Mouse (Mus musculus): ENCODE data around the gene Fanca. TPM values are rescaled to one million over a fixed set of nuclear protein-coding genes. Genes with fewer than 3 reads are reported as not detected.

Fanca gene
- polyA plus RNA-seq, 1 experiment from 2014 or later, result 5.4 TPM

DNA sequence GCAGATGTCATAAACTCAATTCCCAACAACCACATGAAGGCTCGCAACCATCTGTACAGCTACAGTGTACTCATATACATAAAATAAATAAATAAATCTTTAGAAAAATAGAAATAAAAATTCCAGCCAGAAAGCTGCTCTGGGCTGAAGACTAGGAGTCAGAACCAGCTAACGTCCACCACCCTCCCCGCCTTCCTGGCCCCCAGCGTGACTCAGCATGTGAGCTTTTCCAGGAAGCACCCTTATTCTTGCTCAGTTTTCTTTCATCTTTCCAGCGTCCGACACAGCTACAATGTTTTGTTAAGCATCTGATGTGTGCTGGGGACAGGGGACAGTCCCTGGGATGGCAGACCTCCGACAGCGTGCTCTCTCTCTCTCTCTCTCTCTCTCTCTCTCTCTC is 26.8 kb upstream of the Fanca start:
- H3K4me1 ChIP-seq (ENCODE audit: control insufficient read depth, insufficient read depth, low read length), result no peaks in the 10 kb centered on the region
- peaks cover 7% of the 10 kb centered on the region; the same call in 1 of the 2 replicates for H3K36me3 ChIP-seq (ENCODE audit: control insufficient read depth, insufficient read depth, low read length)
- no peak overlapping the region for H3K4me3 ChIP-seq (ENCODE audit: low read depth, low read length)
- ATAC-seq, result no peak
- H3K27me3 ChIP-seq (ENCODE audit: control insufficient read depth, insufficient read depth, low read depth, low read length), result no peaks in the 10 kb centered on the region
- no peak overlapping the region for H3K27ac ChIP-seq (ENCODE audit: low read length)
- WGBS, result 87% methylated on average over 8 of the region's 8 CpGs
- no peak overlapping the region for H3K9ac ChIP-seq (ENCODE audit: low read depth, low read length)
- H3K9me3 ChIP-seq (replicated peaks; ENCODE audit: control insufficient read depth, low read length, poor library complexity, severe bottlenecking), result no peaks in the 10 kb centered on the region
- no peak overlapping the region for H3K4me2 ChIP-seq (ENCODE audit: low read length)

DNA sequence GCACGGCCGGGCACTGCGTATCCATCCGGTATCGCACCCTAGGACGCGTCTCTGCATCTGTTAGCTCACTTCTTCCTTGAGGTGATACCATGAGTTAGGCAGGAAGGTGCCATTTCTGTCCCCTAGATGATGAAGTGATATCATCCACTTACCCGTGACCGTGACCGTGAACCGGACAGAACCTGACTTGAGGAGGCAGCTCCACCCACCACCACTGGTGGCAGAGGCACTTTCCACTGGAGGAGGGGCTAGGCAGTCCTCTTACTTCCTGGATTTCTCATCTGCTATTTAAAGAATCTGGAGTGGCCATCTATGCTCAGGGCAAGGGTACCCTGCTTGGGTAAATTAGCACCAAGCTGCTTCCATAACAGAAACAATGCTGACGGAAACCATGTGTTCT is 25.0 kb upstream of the Fanca start:
- Histone ChIP-seq H3K4me1 (ENCODE audit: control insufficient read depth, insufficient read depth, low read length) (no peaks in the 10 kb centered on the region), H3K9ac (ENCODE audit: low read depth, low read length) (no peak overlapping the region)

DNA sequence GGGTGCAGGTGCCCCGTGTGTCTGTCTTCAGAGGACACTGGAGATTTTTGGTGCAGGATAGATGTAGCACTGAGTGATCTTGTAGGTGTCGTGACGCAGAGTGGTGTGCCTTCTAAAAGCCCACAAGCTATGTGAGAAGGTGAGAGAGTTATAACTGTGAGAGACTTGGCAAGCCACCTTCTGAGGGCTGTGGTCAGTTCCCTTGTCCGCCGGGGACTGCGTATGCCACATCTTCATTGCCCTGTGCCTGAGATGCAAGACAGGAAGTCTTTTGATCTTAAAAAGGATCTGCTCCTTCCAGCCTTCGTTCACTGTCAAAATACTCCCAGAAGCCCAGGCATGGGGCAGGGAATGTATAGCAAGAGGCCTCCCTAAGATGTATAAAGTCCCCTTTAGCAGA is 24.5 kb upstream of the Fanca start:
- Histone ChIP-seq H3K9ac (ENCODE audit: low read depth, low read length) (no peak overlapping the region), H3K4me2 (ENCODE audit: low read length) (no peak overlapping the region), H3K4me1 (ENCODE audit: control insufficient read depth, insufficient read depth, low read length) (no peaks in the 10 kb centered on the region), H3K36me3 (ENCODE audit: control insufficient read depth, insufficient read depth, low read length) (peaks cover 5% of the 10 kb centered on the region; the same call in 1 of the 2 replicates), H3K9me3 (replicated peaks; ENCODE audit: control insufficient read depth, low read length, poor library complexity, severe bottlenecking) (no peaks in the 10 kb centered on the region), H3K27me3 (ENCODE audit: control insufficient read depth, insufficient read depth, low read depth, low read length) (no peaks in the 10 kb centered on the region), H3K4me3 (ENCODE audit: low read depth, low read length) (no peak overlapping the region), H3K27ac (ENCODE audit: low read length) (no peak overlapping the region)
- no peak for ATAC-seq
- WGBS, result 82% methylated on average over 7 of the region's 7 CpGs

More for the DNA sequence above, 25.0 kb upstream of the Fanca start:
- Histone ChIP-seq H3K27me3 (ENCODE audit: control insufficient read depth, insufficient read depth, low read depth, low read length) (no peaks in the 10 kb centered on the region), H3K4me3 (ENCODE audit: low read depth, low read length) (no peak overlapping the region), H3K4me2 (ENCODE audit: low read length) (no peak overlapping the region), H3K27ac (ENCODE audit: low read length) (no peak overlapping the region), H3K9me3 (replicated peaks; ENCODE audit: control insufficient read depth, low read length, poor library complexity, severe bottlenecking) (no peaks in the 10 kb centered on the region), H3K36me3 (ENCODE audit: control insufficient read depth, insufficient read depth, low read length) (peaks cover 7% of the 10 kb centered on the region; the same call in 1 of the 2 replicates)
- WGBS, result 89% methylated on average over 12 of the region's 12 CpGs
- no peak for ATAC-seq

DNA sequence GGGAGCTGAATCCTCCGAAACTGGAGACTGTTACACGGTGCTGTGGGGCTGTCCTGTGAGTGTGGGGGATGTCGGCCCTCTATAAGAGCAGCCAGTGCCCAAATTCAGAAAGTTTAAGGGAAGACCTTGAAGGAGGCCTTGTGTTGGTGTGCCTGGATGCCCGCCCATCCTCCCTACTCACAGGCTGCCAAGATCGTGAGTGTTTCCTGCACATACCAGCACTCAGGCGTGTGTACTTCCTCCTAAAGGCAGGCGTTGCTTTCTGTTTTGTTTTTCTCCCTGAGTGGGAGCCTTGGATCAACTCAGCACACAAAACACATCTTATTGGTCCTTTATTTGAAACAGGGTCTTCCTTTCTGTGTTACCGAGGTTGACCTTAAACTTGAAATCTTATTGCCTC is 23.9 kb upstream of the Fanca start:
- ATAC-seq, result no peak
- no peaks in the 10 kb centered on the region for H3K27me3 ChIP-seq (ENCODE audit: control insufficient read depth, insufficient read depth, low read depth, low read length)
- H3K36me3 ChIP-seq (ENCODE audit: control insufficient read depth, insufficient read depth, low read length), result 0 out of 2 replicates have a peak, but pooled peaks cover 2% of the 10 kb centered on the region
- H3K4me2 ChIP-seq (ENCODE audit: low read length), result no peak overlapping the region
- H3K9me3 ChIP-seq (replicated peaks; ENCODE audit: control insufficient read depth, low read length, poor library complexity, severe bottlenecking), result no peaks in the 10 kb centered on the region
- H3K4me3 ChIP-seq (ENCODE audit: low read depth, low read length), result no peak overlapping the region
- no peak overlapping the region for H3K27ac ChIP-seq (ENCODE audit: low read length)
- H3K9ac ChIP-seq (ENCODE audit: low read depth, low read length), result no peak overlapping the region
- no peaks in the 10 kb centered on the region for H3K4me1 ChIP-seq (ENCODE audit: control insufficient read depth, insufficient read depth, low read length)
- WGBS, result 90% methylated on average over 8 of the region's 8 CpGs

DNA sequence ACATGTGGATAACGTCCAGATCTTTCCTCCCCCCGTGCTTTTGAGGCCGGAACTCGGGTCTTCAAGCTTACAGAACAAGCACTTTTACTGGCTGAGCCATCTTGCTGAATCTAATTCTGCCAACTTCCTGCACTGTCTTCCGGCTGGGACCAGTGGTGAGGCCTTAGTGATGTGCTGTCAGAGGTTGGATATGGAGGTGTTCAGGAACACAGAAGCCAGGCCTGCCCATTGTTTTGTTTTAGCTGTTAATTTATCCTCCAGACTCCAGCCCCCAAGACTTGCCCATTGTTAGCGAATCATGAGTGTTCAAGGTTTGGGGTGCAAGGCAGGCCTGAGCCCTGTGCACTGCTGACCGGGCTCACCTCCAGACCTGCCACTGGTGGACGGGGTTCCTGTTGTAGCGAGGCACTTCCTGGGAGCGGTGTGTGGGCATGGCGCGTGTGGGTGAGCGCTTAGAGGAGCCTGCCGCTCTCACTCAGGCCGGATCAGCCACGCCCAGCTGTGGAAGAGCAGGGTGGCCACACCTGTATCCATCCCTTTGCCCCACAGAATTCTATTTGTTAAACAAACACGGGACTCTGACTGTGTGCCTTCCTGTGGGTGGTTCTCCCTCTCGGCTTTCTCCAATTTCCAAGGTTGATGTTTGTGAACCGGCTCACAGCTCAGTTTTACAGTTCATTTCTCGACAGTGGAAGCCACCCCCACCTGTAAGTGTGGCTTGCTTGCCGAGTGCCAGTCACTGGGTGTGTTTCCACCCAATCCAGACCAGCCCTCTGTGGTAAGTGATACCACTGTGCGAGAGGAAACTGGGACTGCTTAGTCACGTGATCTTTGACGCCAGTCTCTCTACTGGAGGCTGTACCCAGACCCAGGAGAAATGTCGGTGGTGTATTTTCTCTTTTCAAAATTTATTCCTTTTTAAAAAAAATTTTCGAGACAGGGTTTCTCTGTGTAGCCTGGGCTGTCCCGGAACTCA is 23.0 kb upstream of the Fanca start:
- no peak overlapping the region for H3K9ac ChIP-seq (ENCODE audit: low read depth, low read length)
- H3K27ac ChIP-seq (ENCODE audit: low read length), result no peak overlapping the region
- H3K36me3 ChIP-seq (ENCODE audit: control insufficient read depth, insufficient read depth, low read length), result 0 out of 2 replicates have a peak, but pooled peaks cover 2% of the 10 kb centered on the region
- no peaks in the 10 kb centered on the region for H3K4me1 ChIP-seq (ENCODE audit: control insufficient read depth, insufficient read depth, low read length)
- ATAC-seq, result no peak
- WGBS, result 89% methylated on average over 27 of the region's 27 CpGs
- no peaks in the 10 kb centered on the region for H3K27me3 ChIP-seq (ENCODE audit: control insufficient read depth, insufficient read depth, low read depth, low read length)
- no peak overlapping the region for H3K4me2 ChIP-seq (ENCODE audit: low read length)
- H3K9me3 ChIP-seq (replicated peaks; ENCODE audit: control insufficient read depth, low read length, poor library complexity, severe bottlenecking), result no peaks in the 10 kb centered on the region
- H3K4me3 ChIP-seq (ENCODE audit: low read depth, low read length), result no peak overlapping the region

DNA sequence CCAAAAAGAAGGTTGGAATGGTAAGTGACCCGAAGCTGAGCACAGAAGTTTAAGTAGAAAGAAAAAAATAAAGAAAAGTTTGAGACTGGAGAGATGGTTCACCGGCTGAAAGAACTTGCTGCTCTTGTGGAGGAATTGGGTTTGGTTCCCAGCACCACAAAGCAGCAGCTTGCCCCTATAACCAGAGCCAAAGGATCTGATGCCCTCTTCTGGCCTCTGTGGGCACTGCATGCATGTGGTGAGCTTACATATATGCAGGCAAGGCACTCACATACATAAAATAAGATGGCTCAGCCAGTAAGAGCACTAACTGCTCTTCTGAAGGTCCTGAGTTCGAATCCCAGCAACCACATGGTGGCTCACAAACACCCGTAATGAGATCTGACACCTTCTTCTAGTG is 21.7 kb upstream of the Fanca start:
- Histone ChIP-seq H3K27ac (ENCODE audit: low read length) (no peak overlapping the region), H3K36me3 (ENCODE audit: control insufficient read depth, insufficient read depth, low read length) (0 out of 2 replicates have a peak, but pooled peaks cover 2% of the 10 kb centered on the region), H3K27me3 (ENCODE audit: control insufficient read depth, insufficient read depth, low read depth, low read length) (no peaks in the 10 kb centered on the region), H3K4me3 (ENCODE audit: low read depth, low read length) (no peak overlapping the region), H3K4me2 (ENCODE audit: low read length) (no peak overlapping the region), H3K9me3 (replicated peaks; ENCODE audit: control insufficient read depth, low read length, poor library complexity, severe bottlenecking) (no peaks in the 10 kb centered on the region), H3K9ac (ENCODE audit: low read depth, low read length) (no peak overlapping the region), H3K4me1 (ENCODE audit: control insufficient read depth, insufficient read depth, low read length) (peaks cover 8% of the 10 kb centered on the region; the same call in 1 of the 2 replicates)
- no peak for ATAC-seq
- WGBS, result 95% methylated on average over 4 of the region's 4 CpGs

DNA sequence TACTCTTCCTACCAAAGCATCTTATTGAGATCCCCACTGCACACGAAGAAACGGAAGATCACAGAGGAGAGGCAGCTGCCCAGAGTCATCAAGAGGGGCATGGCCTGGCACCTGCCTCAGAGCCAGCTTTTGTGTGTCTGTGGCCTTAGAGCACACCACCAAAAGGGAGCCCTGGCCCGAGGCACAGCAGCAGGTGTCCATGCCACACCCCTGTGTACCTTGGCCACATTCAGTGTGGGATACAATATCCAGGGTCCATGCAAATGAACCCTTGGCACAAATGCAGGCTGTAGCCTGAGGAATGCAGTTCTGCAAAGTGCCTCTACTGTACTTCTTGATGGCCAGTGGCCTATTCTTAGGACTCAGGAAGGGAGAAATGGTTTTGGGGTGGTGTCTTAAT is 19.1 kb upstream of the Fanca start:
- no peak for ATAC-seq
- Histone ChIP-seq H3K9me3 (replicated peaks; ENCODE audit: control insufficient read depth, low read length, poor library complexity, severe bottlenecking) (no peaks in the 10 kb centered on the region), H3K36me3 (ENCODE audit: control insufficient read depth, insufficient read depth, low read length) (0 out of 2 replicates have a peak, but pooled peaks cover 2% of the 10 kb centered on the region), H3K4me1 (ENCODE audit: control insufficient read depth, insufficient read depth, low read length) (peaks cover 22% of the 10 kb centered on the region), H3K9ac (ENCODE audit: low read depth, low read length) (no peak overlapping the region), H3K4me2 (ENCODE audit: low read length) (no peak overlapping the region), H3K27me3 (ENCODE audit: control insufficient read depth, insufficient read depth, low read depth, low read length) (no peaks in the 10 kb centered on the region), H3K4me3 (ENCODE audit: low read depth, low read length) (no peak overlapping the region), H3K27ac (ENCODE audit: low read length) (no peak overlapping the region)
- 81% methylated on average over 3 of the region's 3 CpGs for WGBS

DNA sequence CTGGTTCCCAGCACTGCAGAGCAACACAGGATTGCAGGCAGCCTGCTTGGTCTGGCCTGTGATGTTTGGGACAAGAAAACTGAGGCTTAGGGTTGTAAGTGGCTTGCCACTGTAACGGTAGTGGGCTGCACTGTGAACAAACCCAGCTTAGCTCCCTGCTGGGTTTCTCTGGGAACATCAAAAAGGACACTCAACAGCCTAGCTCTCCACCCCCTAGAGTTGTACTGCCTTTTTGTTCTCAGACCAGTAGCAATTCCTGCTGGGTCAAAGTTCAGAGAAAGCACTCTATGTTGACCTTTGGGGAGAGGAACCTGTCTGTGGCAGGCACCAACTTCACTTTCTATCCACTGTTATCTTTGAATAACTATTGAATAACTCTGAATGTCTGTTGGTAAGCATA is 16.1 kb upstream of the Fanca start:
- peak overlapping the region; percentile 95 for H3K27ac ChIP-seq (ENCODE audit: low read length)
- WGBS, result 0% methylated on average over 1 of the region's 1 CpGs
- H3K9me3 ChIP-seq (replicated peaks; ENCODE audit: control insufficient read depth, low read length, poor library complexity, severe bottlenecking), result no peaks in the 10 kb centered on the region
- peak overlapping the region; percentile 94 for H3K9ac ChIP-seq (ENCODE audit: low read depth, low read length)
- H3K27me3 ChIP-seq (ENCODE audit: control insufficient read depth, insufficient read depth, low read depth, low read length), result no peaks in the 10 kb centered on the region
- H3K4me2 ChIP-seq (ENCODE audit: low read length), result peak overlapping the region; percentile 83
- H3K36me3 ChIP-seq (ENCODE audit: control insufficient read depth, insufficient read depth, low read length), result no peaks in the 10 kb centered on the region
- peak overlapping the region; percentile 88 for H3K4me3 ChIP-seq (ENCODE audit: low read depth, low read length)
- ATAC-seq, result no peak
- peaks cover 24% of the 10 kb centered on the region for H3K4me1 ChIP-seq (ENCODE audit: control insufficient read depth, insufficient read depth, low read length)

DNA sequence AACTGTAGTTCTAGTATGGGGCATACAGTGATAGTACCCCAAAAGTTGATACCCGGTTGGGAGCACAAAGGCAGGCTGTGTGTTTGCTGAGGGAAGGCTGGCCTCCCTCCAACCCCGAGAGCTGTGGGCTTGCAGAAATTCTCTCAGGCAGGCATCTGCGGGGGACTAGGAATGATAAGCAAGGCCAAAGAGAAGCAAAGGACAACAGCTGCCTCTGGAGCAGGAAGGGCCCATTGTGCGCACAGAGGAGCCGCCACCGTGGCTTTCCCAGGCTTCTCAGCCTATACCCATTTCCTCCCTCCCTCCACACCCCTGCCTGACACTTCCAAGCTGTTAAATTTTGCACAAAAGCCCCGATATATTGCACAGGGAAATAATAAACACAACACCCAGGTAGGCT is 15.5 kb upstream of the Fanca start:
- peak overlapping the region; percentile 95 for H3K27ac ChIP-seq (ENCODE audit: low read length)
- peak overlapping the region; percentile 94 for H3K9ac ChIP-seq (ENCODE audit: low read depth, low read length)
- H3K9me3 ChIP-seq (replicated peaks; ENCODE audit: control insufficient read depth, low read length, poor library complexity, severe bottlenecking), result no peaks in the 10 kb centered on the region
- ATAC-seq, result no peak
- H3K36me3 ChIP-seq (ENCODE audit: control insufficient read depth, insufficient read depth, low read length), result no peaks in the 10 kb centered on the region
- no peaks in the 10 kb centered on the region for H3K27me3 ChIP-seq (ENCODE audit: control insufficient read depth, insufficient read depth, low read depth, low read length)
- H3K4me1 ChIP-seq (ENCODE audit: control insufficient read depth, insufficient read depth, low read length), result peaks cover 24% of the 10 kb centered on the region
- WGBS, result under 1% methylated on average over 7 of the region's 7 CpGs
- peak overlapping the region; percentile 88 for H3K4me3 ChIP-seq (ENCODE audit: low read depth, low read length)
- peak overlapping the region; percentile 83 for H3K4me2 ChIP-seq (ENCODE audit: low read length)

All from midbrain, embryonic 16.5 days (tissue).